Mouse (Mus musculus) forebrain, embryonic 11.5 days (tissue): ENCODE measurements around the gene Prps1l3. TPM values are rescaled to one million over a fixed set of nuclear protein-coding genes. Genes with fewer than 3 reads are reported as not detected.
A peak's percentile ranks its signal among the peaks of the same experiment; 100 is the strongest.
"Not testable (repeated sequence)": the region's sequence is repeated elsewhere in the genome, so short reads cannot be mapped to it uniquely, and the experiment has no call there.

Source experiments
- ATAC-seq: fragments of 200-750 bp; cut with Nextera tagmentation; replicated peaks from 2 replicates; pipeline ENCODE4 v1.8.0; 2017; ENCODE audit warnings: moderate TSS enrichment; ENCODE audit not compliant: low FRiP score
- DNase-seq: peaks from one replicate; pipeline ENCODE4 v3.0.0-alpha.2; 2017; ENCODE audit warnings: low spot score
- H3K27ac ChIP-seq: fragments of 300-500 bp; sonication (generic); 2 replicates; pipeline ENCODE4 v1.5.1; 2014; ENCODE audit warnings: low read depth, low read length
- H3K27me3 ChIP-seq: fragments of 300-500 bp; sonication (generic); 2 replicates; pipeline ENCODE4 v1.6.1; 2014; ENCODE audit warnings: mild to moderate bottlenecking, low read length, mixed read lengths; ENCODE audit not compliant: control insufficient read depth, insufficient read depth
- H3K36me3 ChIP-seq: fragments of 300-500 bp; sonication (generic); 2 replicates; pipeline ENCODE4 v1.6.1; 2014; ENCODE audit warnings: mild to moderate bottlenecking, low read length, moderate library complexity, mixed read lengths; ENCODE audit not compliant: control insufficient read depth, insufficient read depth
- H3K4me1 ChIP-seq: fragments of 300-500 bp; sonication (generic); replicated peaks from 2 replicates; pipeline ENCODE4 v1.6.1; 2014; ENCODE audit warnings: low read length, mixed read lengths; ENCODE audit not compliant: control insufficient read depth, insufficient read depth
- H3K4me2 ChIP-seq: fragments of 300-500 bp; sonication (generic); 2 replicates; pipeline ENCODE4 v1.6.1; 2014; ENCODE audit warnings: low read depth, mild to moderate bottlenecking, low read length, moderate library complexity, mixed read lengths; ENCODE audit not compliant: severe bottlenecking
- H3K4me3 ChIP-seq: fragments of 300-500 bp; sonication (generic); 2 replicates; pipeline ENCODE4 v1.5.1; 2014; ENCODE audit warnings: low read depth, low read length
- H3K9ac ChIP-seq: fragments of 300-500 bp; sonication (generic); 2 replicates; pipeline ENCODE4 v1.6.1; 2014; ENCODE audit warnings: low read length
- H3K9me3 ChIP-seq: fragments of 300-500 bp; sonication (generic); 2 replicates; pipeline ENCODE4 v1.6.1; 2016; ENCODE audit warnings: low read length, mixed read lengths; ENCODE audit not compliant: control insufficient read depth
- WGBS: fragments of 180-500 bp; shearing (Covaris S2); extraction: QIAGEN DNeasy Blood & Tissue Kit; methylation state at CpG from one replicate; pipeline ENCODE4 v1.1.7; 2014; 5-methylcytosine and 5-hydroxymethylcytosine counted together
- polyA plus RNA-seq: library from polyadenylated mRNA; unstranded; fragments of >200 nt; fragmentation: Nextera tagmentation; extraction: Ambion mirVana; gene quantifications from 2 replicates; pipeline ENCODE4 v1.2.1, GENCODE M21; 2014

Prps1l3 gene
- polyA plus RNA-seq, 1 experiment from 2014 or later, result 77.7 TPM

GRCm38 (mm10) chr12:57197363-57198026 lies 32.7 kb upstream of the Prps1l3 start, which contains the start of gene Slc25a21:
Slc25a21 (minus strand) TSS chr12:57197472.
- Histone ChIP-seq H3K9ac (peak within 1 kb of the TSS; percentile 59), H3K9me3 (no peaks in the 10 kb centered on the region), H3K27me3 (no peaks in the 10 kb centered on the region), H3K27ac (no peak within 1 kb of the TSS; the same call in 1 of the 2 replicates), H3K4me3 (peak within 1 kb of the TSS; percentile 50), H3K36me3 (no peaks in the 10 kb centered on the region), H3K4me1 (no peaks in the 10 kb centered on the region; the same call in 1 of the 2 replicates), H3K4me2 (peak within 1 kb of the TSS; percentile 88)
- ATAC-seq (no peak), DNase-seq (no peak)
- 34% methylated on average over 10 of the region's 10 CpGs for WGBS

DNA sequence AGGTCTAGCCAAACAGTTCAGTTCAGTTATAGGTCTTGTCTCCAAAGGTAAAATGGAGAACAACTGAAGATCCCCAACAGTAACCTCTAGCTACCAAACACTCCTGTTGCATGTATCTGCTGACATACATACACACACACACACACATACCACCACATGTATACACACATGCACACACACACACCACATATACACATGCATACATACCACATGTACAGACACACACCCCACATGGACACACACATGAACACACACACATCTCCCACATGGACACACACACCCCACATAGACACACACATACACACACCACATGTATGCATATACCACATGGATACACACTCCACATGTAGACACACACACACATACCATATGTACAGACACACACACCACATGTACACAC lies 31.9 kb upstream of the Prps1l3 start:
- no peaks in the 10 kb centered on the region for H3K27me3 ChIP-seq
- DNase-seq, result no peak
- no peak for ATAC-seq
- no peak overlapping the region for H3K9ac ChIP-seq
- H3K27ac ChIP-seq, result no peak overlapping the region
- H3K9me3 ChIP-seq, result no peaks in the 10 kb centered on the region
- no peaks in the 10 kb centered on the region; the same call in 1 of the 2 replicates for H3K4me1 ChIP-seq
- no peak overlapping the region for H3K4me3 ChIP-seq
- no peaks in the 10 kb centered on the region for H3K36me3 ChIP-seq
- H3K4me2 ChIP-seq, result no peak overlapping the region

DNA sequence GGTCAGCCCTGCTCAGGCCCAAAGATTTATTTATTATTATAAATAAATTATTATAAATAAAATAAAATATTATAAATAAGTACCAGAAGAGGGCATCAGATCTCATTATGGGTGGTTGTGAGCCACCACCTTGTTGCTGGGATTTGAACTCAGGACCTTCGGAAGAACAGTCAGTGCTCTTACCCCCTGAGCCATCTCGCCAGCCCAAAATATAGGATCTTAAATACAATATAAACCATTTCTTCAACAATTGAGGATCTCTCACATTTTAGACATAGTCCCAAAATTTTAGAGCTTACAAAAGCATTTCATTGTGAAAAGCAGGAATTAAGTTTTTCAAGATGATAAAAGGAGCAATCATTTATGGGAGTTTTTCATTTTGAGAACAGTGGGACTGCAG lies 30.8 kb upstream of the Prps1l3 start:
- ATAC-seq (no peak), DNase-seq (no peak)
- WGBS, result 90% methylated on average over 2 of the region's 2 CpGs
- Histone ChIP-seq H3K36me3 (no peaks in the 10 kb centered on the region), H3K4me2 (no peak overlapping the region), H3K4me3 (no peak overlapping the region), H3K9me3 (no peaks in the 10 kb centered on the region), H3K4me1 (no peaks in the 10 kb centered on the region; the same call in 1 of the 2 replicates), H3K27ac (no peak overlapping the region), H3K27me3 (no peaks in the 10 kb centered on the region), H3K9ac (no peak overlapping the region)

DNA sequence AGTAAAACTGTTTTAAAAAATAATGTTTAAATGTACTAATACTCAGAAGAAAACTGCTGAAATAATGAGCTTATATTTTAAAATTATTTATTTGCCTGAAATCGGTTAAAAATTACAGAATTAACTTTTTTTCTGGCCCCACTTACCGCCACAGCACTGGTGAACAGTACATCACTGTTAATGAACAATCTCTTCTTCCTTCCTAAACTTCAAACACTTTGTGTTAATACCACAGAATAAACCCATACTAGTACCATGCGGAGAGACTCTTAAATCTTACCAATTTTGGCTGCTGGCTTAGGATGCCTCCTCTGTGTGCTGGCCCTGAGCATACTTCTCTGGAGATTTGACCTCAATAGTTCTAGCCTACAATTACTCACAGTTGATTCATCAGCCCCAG lies 28.3 kb upstream of the Prps1l3 start:
- DNase-seq (no peak), ATAC-seq (no peak)
- H3K4me2 ChIP-seq, result no peak overlapping the region
- no peaks in the 10 kb centered on the region for H3K27me3 ChIP-seq
- H3K4me1 ChIP-seq, result no peaks in the 10 kb centered on the region; the same call in 1 of the 2 replicates
- H3K9ac ChIP-seq, result no peak overlapping the region
- no peak overlapping the region for H3K4me3 ChIP-seq
- no peaks in the 10 kb centered on the region for H3K9me3 ChIP-seq
- 90% methylated on average over 3 of the region's 3 CpGs for WGBS
- no peak overlapping the region for H3K27ac ChIP-seq
- H3K36me3 ChIP-seq, result no peaks in the 10 kb centered on the region

DNA sequence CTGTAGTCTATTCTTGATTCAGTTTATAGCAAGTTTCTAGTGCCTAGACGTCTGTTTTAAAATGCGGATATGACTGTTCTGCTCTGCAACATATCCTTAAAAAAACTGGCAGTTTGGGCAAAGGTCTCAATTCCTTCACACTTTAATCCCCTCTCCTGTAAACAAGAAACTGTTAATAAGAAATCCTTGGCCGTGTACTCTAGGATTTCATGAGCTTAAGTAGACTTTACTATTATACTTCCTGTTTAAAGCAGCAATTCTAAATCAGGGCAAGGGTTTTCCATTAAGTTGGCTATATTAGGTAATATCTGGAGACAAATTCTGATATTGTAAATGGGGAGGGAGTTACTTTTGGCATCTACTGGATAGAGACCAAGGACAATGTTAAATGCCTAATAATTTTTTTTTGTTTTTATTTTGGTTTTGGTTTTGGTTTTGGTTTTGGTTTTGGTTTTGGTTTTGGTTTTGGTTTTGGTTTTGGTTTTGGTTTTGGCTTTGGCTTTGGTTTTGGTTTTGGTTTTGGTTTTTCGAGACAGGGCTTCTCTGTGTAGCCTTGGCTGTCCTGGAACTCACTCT lies 25.8 kb upstream of the Prps1l3 start:
- no peak for ATAC-seq
- 88% methylated on average over 4 of the region's 4 CpGs for WGBS

GRCm38 (mm10) chr12:57211353-57212311 lies 18.6 kb upstream of the Prps1l3 start:
- Histone ChIP-seq H3K9ac (peak overlapping the region; percentile 70), H3K4me3 (peak overlapping the region; percentile 42), H3K4me2 (peak overlapping the region; percentile 84), H3K4me1 (no peaks in the 10 kb centered on the region; the same call in 1 of the 2 replicates), H3K36me3 (no peaks in the 10 kb centered on the region), H3K9me3 (no peaks in the 10 kb centered on the region), H3K27me3 (no peaks in the 10 kb centered on the region), H3K27ac (no peak overlapping the region)
- WGBS, result 9% methylated on average over 30 of the region's 30 CpGs
- peak; percentile 85 for ATAC-seq
- DNase-seq, result peak; percentile 65

More for the DNA sequence above, 25.8 kb upstream of the Prps1l3 start:
- Histone ChIP-seq H3K9me3 (no peaks in the 10 kb centered on the region), H3K4me3 (no peak overlapping the region), H3K4me2 (no peak overlapping the region), H3K4me1 (no peaks in the 10 kb centered on the region), H3K27ac (no peak overlapping the region), H3K27me3 (no peaks in the 10 kb centered on the region), H3K36me3 (no peaks in the 10 kb centered on the region), H3K9ac (no peak overlapping the region)
- DNase-seq, result no peak

- H3K27ac ChIP-seq, H3K4me1 ChIP-seq, ATAC-seq, H3K4me2 ChIP-seq, H3K9me3 ChIP-seq, H3K4me3 ChIP-seq, H3K36me3 ChIP-seq, DNase-seq, H3K9ac ChIP-seq, H3K27me3 ChIP-seq: not testable (repeated sequence)
- WGBS, result 89% methylated on average over 5 of the region's 5 CpGs
Measured at GRCm38 (mm10) chr12:57212463-57212862, 17.7 kb upstream of the Prps1l3 start.

- DNase-seq (no peak), ATAC-seq (no peak)
- Histone ChIP-seq H3K9me3 (no peaks in the 10 kb centered on the region), H3K27me3 (no peaks in the 10 kb centered on the region), H3K4me1 (no peaks in the 10 kb centered on the region), H3K9ac (no peak overlapping the region), H3K4me2 (no peak overlapping the region), H3K36me3 (no peaks in the 10 kb centered on the region), H3K27ac (no peak overlapping the region), H3K4me3 (no peak overlapping the region)
- 88% methylated on average over 9 of the region's 9 CpGs for WGBS
Measured at GRCm38 (mm10) chr12:57226411-57226810, 3.8 kb upstream of the Prps1l3 start.
